Mouse (Mus musculus) spleen, embryonic (tissue): Measurements from ENCODE around the gene Cyb5d1.

Experiments
- CTCF ChIA-PET: fragments of 350-600 bp; sonication (Branson Sonifier 250); formaldehyde crosslinking; loops from one replicate; lab custom pipeline; 2022; lab: Charles Lee

Cyb5d1 gene

GRCm38 (mm10) chr11:69366855-69367615 lies 28.4 kb downstream of the Cyb5d1 start:
- CTCF ChIA-PET, result interaction anchor here (0.7 kb wide), 1 partner anchor 310 kb away, joined by 4 read pairs; no protein-coding TSS in a partner anchor

GRCm38 (mm10) chr11:69366157-69366854 lies 29.1 kb downstream of the Cyb5d1 start:
- CTCF ChIA-PET, result interaction anchor here (0.7 kb wide), 1 partner anchor 309 kb away, joined by 4 read pairs; no protein-coding TSS in a partner anchor

GRCm38 (mm10) chr11:69365722-69366121 lies 29.7 kb downstream of the Cyb5d1 start:
- CTCF ChIA-PET, result no interaction called here

- CTCF ChIA-PET, result no interaction called here
Observed at GRCm38 (mm10) chr11:69364910-69365309, 30.5 kb downstream of the Cyb5d1 start.

- CTCF ChIA-PET, result no interaction called here
Observed at GRCm38 (mm10) chr11:69364376-69364775, 31.1 kb downstream of the Cyb5d1 start.

GRCm38 (mm10) chr11:69362479-69362878 lies 33.0 kb downstream of the Cyb5d1 start:
- CTCF ChIA-PET, result interaction anchor here (0.6 kb wide), 1 partner anchor 20 kb away, joined by 4 read pairs; no protein-coding TSS in a partner anchor

- CTCF ChIA-PET, result interaction anchor here (0.6 kb wide), 1 partner anchor 20 kb away, joined by 4 read pairs; no protein-coding TSS in a partner anchor
Observed at GRCm38 (mm10) chr11:69362021-69362420, 33.4 kb downstream of the Cyb5d1 start.

GRCm38 (mm10) chr11:69357690-69358089 lies 37.7 kb downstream of the Cyb5d1 start:
- CTCF ChIA-PET, result no interaction called here

GRCm38 (mm10) chr11:69356544-69356943 lies 38.9 kb downstream of the Cyb5d1 start:
- CTCF ChIA-PET, result no interaction called here

GRCm38 (mm10) chr11:69346441-69346840 lies 49.0 kb downstream of the Cyb5d1 start:
- CTCF ChIA-PET, result interaction anchor here (0.6 kb wide), 1 partner anchor 1193 kb away, joined by 7 read pairs; no protein-coding TSS in a partner anchor
